Mouse (Mus musculus): ENCODE results near the gene Exog.

Gene Exog

GRCm38 (mm10) chr9:119444738-119445429, at the start of gene Exog:
Gene Exog (plus strand): TSS chr9:119444943.
- DNase-seq: peak; percentile 98 to 99

- no peak for DNase-seq
Measured at GRCm38 (mm10) chr9:119401351-119401750, 43.4 kb upstream of the Exog start.

DNA sequence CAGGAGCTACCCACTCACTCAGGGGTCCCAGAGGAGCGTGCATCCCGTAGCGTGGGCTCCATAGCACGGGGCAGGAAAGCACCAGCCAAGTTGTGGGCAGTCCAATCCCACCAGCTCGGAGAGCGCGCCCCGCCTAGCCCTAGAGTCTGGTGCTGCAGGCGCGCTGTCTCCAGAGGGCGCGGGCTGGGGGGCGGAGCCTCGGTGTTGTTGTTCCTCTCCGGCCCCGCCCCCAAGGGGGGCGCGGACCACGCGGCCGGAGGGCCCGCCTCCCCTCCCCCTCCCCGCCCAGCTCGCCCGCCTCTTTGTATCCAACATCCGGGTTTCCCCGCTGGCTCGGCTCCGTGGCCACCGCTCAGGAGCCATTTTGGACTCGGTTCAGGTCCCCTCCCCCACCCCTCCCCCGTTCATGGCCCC, 42.9 kb upstream of the Exog start, which contains the start of gene Acvr2b:
TSS of gene Acvr2b (plus strand) at position 318 of the 414 bp plus-strand sequence.
- peak; percentile 98 to 99 for DNase-seq

DNA sequence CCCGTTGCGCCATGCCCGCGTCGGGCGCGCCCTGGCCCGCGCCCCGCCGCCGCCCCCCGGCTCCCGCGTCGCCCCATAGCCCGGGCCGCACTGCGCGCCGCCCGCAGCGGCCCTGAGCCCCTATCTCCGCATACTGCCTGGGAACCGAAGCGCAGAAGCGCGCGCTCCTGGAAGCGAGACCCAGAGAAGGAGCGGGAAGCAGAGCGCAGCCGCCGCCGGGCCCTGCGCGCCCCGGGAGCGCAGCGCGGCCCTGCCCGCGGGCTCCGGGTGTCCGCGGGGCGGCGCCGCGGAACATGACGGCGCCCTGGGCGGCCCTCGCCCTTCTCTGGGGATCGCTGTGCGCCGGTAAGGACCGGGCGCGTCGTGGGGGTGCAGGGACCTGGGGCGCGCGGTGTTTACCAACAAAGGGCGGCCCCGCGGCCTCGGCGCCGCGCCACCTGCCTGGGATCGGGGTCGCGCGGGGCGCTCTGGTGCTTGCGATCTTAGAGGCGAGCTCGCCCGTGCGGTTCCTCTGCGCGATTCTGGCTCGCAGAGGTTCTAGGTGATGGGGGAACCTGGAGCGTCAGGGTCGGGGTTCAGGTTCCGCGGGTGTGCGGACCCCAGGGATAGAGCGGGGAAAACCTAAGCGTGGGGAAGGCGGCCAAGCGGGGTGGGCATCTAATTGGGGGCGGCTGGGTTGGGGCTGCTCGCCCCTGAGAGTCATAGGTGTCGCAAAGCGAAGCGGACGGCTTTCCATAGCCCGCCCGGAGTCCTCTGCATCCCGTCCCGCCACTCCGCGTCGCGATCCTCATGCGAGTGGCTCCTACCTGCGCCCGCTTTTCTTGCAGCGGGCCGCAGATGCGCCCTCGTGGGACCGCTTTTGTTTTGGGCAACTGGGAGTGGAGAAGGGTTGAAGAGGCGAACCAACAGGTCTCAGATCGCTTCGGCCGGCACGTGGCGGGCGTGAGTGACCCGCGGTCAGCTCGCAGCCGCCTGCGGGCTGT, 42.2 kb upstream of the Exog start:
- peak; percentile 48 to 77 for DNase-seq

DNA sequence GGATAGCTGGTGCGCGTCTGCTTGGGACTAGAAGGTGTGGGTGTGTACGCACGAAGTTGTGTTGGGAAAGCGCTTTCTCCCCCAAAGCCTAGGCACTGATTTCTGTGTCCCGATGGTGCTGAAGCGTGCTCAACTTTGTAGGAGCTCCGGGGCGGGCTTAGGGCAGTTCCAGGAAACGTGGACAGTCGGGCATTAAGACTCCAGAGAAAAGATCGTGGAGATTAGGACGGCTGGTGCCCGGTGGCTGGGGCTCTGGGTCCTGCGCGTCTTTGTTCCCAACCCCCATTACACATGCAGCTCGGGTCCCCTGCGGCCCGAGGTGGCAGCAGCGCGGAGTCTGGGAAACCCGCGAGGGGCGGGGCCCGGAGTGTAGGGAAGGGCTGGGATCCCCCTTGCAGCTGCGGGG, 41.5 kb upstream of the Exog start:
- DNase-seq: peak; percentile 30 to 75

- no peak for DNase-seq
Measured at GRCm38 (mm10) chr9:119404090-119404489, 40.7 kb upstream of the Exog start.

DNA sequence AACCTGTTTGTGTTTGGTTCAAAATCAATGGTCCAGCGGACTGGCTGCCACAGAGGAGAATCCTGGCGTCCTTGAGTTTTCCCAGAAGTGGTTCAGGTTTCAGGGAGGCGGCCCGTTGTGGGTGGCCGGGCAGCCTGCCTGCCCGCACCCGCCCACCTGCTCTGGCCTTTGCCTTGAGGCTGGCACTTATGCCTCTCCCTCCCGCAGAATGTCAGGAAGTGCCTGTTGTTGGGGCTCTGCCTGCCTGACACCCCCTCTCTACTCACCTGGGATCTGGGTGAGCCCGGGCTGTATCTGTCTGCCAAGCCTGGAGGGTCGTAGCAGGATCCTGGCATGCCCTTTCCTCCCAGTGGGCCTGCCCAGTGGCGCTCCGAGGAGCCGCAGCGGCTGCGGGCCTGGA, 36.9 kb upstream of the Exog start:
- DNase-seq: peak; percentile 65 to 84

GRCm38 (mm10) chr9:119408898-119409664, 35.7 kb upstream of the Exog start:
- peak in 1 of 2 experiments; percentile 42 for DNase-seq

DNA sequence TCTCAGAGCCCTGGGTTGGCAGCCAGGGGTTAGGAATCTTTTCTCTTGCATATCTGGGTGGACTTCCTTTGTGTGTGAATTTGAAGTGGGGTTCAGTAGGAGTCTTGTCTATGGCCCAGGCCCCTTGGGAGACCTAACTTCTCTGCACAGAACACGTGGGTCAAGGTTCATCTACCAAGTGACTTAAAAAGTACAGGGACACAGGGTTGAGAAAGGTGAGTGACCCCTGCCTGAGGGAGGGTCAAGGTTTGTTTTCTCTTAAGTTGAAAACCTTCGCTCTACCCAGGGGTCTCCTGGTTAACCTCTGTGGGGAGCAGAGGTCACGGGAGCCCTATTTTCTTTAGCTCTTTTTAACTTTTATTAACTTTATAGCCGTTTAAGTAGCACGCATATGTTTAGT, 34.9 kb upstream of the Exog start:
- DNase-seq: peak in 1 of 2 experiments; percentile 42

DNA sequence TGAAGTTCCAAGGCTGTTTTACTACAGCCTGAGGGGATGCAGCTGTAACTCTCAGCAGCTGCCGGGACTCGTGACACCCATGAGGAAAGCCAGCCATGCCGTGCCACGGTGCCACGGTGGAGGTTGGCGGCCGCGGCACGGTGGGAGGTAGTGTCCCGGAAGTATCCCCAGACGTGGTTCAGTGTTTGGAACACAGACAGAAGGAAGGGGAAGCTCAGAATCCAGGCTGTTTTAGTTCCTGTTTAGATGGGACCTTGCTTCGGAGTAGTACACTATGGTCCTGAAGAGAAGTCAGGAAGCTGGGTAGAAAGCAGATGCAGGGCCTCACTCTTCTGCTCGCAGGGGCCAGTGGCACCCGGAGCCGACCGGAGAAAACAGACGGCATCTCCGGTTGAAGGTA, 26.7 kb upstream of the Exog start:
- no peak for DNase-seq

DNA sequence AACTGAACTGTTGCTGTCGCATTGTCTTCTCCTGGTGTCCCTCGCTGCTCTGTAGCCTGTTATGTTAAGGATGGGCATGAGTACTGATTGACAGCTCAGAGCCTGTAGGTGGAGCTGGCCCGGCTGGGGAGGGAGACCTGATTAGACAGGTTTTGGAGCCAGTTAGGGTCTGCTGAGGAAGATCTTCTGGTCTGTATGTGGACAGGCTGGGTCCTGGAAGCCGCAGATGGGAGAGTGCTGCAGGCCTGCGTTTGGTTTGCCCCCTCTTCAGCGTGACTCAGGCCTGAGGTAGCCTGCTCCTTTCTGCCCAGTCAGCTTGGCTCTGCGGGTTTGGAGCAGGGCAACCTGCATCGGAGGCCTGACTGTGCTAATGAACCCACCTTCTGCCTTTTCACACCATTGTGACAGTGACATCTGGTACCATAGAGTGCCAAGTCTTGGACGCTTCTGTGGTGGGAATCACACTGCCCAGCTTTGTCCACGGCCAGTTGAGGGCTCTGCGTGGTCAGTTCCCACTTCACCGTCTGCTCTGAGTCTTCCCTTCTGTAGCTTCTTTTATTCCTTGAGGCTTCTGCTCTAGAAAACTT, 24.8 kb upstream of the Exog start:
- no peak for DNase-seq

GRCm38 (mm10) chr9:119425217-119425975, 19.3 kb upstream of the Exog start:
- peak; percentile 45 to 79 for DNase-seq

DNA sequence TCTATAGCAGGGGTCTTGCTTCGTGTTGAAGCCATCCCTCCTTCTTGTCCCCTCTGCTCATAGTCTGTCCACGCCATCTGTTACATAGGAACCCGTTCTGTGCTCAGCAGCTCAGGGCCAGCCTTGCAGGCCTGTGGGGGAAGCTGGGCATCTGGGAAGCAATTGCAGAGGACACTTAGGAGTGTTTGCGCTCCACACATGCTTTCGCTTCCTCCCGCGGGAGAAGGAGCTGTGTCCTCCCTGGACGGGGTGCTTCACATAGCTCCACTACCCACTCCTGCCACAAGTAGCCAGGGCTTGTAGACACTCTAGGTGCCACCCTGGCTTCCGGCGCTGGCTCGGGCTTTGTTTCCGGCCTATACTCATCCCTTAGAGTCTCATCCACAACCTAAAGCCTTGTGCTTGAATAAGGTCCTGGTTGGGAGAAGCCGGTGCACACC, 18.7 kb upstream of the Exog start:
- DNase-seq: no peak

- DNase-seq: peak in 1 of 2 experiments; percentile 38
Measured at GRCm38 (mm10) chr9:119426483-119426882, 18.3 kb upstream of the Exog start.

DNA sequence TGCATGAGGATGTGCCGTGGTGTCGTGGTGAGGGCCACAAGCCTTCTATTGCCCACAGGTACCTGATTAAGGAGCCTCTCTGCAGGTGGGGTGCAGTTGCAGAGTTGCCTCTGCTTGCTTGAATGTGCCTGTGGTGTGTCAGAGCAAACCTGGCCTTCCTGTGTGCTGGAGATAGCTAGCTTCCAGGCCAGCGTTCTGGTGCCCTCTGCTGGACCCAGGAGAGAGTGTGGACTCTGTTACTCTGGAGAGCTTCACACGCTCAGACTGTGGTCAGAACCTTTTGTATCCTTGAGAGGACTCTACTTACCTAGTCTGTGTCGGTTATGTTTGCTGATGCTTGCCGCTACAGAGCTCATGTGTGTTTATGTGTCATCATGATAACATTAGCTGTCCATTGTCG, 14.4 kb upstream of the Exog start:
- DNase-seq: peak; percentile 88 to 92

DNA sequence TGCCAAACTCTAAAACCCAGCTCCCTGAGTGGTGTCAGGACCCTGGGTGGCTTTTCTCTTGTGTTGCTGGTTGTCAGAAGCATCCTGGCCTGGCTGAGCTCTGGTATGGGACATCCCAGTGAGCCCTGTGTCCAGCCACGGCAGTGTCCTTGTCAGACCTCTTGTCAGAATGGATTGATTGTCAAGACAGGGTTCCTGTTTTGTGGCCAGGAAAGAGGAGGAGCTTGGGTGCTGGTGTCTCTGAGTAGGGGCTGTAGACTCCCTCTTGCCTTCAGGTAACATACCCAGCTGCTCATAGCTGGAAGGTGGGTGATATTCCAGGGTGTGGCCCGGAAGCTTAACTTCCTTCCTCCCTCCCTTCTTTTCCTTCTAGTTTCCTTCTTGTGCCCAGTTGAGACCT, 8.9 kb upstream of the Exog start:
- no peak for DNase-seq

- DNase-seq: no peak
Measured at GRCm38 (mm10) chr9:119438065-119438464, 6.7 kb upstream of the Exog start.

- no peak for DNase-seq
Measured at GRCm38 (mm10) chr9:119438498-119439000, 6.2 kb upstream of the Exog start.

GRCm38 (mm10) chr9:119445737-119446136, 994 bp downstream of the Exog start:
- no peak for DNase-seq

DNA sequence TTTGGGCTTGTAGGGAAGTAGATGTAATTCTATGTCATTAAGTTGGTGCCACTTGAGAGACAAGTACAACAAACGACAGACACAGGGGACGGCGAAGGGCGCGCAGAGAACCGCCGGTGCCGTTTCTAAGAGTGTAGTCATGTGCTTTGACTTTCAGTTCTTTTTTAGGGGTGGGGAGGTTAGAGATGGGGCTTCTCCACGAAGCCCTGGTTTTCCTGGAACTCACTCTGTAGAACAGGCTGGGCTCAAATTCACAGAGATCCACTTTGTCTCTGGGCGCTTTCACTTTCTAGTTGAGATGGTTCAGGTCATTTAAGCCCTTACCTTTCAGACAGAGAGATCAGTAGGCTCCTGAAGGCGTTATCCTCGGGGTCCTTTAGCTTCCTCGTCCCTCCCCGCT, 11.2 kb downstream of the Exog start:
- DNase-seq: no peak

GRCm38 (mm10) chr9:119457122-119457521, 12.4 kb downstream of the Exog start:
- DNase-seq: no peak

Data from kidney, postnatal 25 days (tissue).